Mouse (Mus musculus): ENCODE data around the gene Ptpn21. TPM values are rescaled to one million over a fixed set of nuclear protein-coding genes. Genes with fewer than 3 reads are reported as not detected.

Gene Ptpn21
- 6.1 and 7.6 TPM in 2 replicates for polyA plus RNA-seq (2015; fragmentation: Nextera tagmentation; extraction: Ambion mirVana)

- H3K4me3 ChIP-seq = peak within 1 kb of the TSS; percentile 79
- peak; percentile 68 for ATAC-seq (ENCODE audit: low FRiP score, low read depth)
- H3K27me3 ChIP-seq = peaks cover 8% of the 10 kb centered on the region
- H3K36me3 ChIP-seq = no peaks in the 10 kb centered on the region
- peak within 1 kb of the TSS; percentile 91 for H3K27ac ChIP-seq
- peaks cover 29% of the 10 kb centered on the region for H3K4me1 ChIP-seq
- WGBS = under 1% methylated on average over 75 of the region's 75 CpGs
- peak within 1 kb of the TSS; percentile 93 for H3K9ac ChIP-seq
- no peaks in the 10 kb centered on the region for H3K9me3 ChIP-seq
- peak within 1 kb of the TSS; percentile 80 for H3K4me2 ChIP-seq (replicated peaks)
Observed at GRCm38 (mm10) chr12:98736951-98737800, at the start of gene Ptpn21. Gene Ptpn21 (minus strand): TSS chr12:98737405.

- H3K27ac ChIP-seq = no peak overlapping the region
- no peaks in the 10 kb centered on the region for H3K27me3 ChIP-seq
- H3K9me3 ChIP-seq = no peaks in the 10 kb centered on the region
- WGBS = 100% methylated on average over 1 of the region's 1 CpGs
- no peaks in the 10 kb centered on the region for H3K4me1 ChIP-seq
- H3K36me3 ChIP-seq = peaks cover 78% of the 10 kb centered on the region
- H3K4me2 ChIP-seq (replicated peaks) = no peak overlapping the region
- no peak overlapping the region for H3K9ac ChIP-seq
- H3K4me3 ChIP-seq = no peak overlapping the region
- ATAC-seq (ENCODE audit: low FRiP score, low read depth) = no peak
Observed at GRCm38 (mm10) chr12:98784251-98784650, 47.0 kb upstream of the Ptpn21 start.

DNA sequence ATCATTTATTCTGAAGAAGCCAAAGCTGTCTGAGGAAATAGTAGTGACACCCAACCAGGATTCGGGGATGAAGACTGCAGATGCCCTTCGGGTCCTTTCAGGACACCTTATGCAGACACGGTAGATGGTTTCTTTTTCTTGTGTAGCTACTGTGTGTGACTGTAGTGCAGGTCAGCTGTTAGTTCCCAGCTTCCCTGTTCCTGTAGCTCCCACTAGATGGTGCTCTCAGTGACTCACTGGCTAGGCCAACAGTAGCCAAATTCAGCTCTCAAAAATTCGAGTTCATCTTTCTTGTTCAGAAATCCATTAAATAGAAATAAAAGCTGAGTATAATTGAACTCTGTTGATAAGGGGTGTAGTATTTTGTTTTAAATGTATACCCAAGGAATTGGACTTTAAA lies 41.9 kb upstream of the Ptpn21 start:
- Histone ChIP-seq H3K4me1 (no peaks in the 10 kb centered on the region), H3K9ac (no peak overlapping the region), H3K9me3 (no peaks in the 10 kb centered on the region), H3K27ac (no peak overlapping the region), H3K4me3 (no peak overlapping the region), H3K36me3 (peaks cover 86% of the 10 kb centered on the region), H3K27me3 (no peaks in the 10 kb centered on the region), H3K4me2 (replicated peaks) (no peak overlapping the region)
- 83% methylated on average over 4 of the region's 4 CpGs for WGBS
- ATAC-seq (ENCODE audit: low FRiP score, low read depth) = no peak

GRCm38 (mm10) chr12:98777509-98777908 lies 40.3 kb upstream of the Ptpn21 start:
- WGBS = 85% methylated on average over 3 of the region's 3 CpGs
- no peaks in the 10 kb centered on the region for H3K27me3 ChIP-seq
- H3K9ac ChIP-seq = no peak overlapping the region
- H3K9me3 ChIP-seq = no peaks in the 10 kb centered on the region
- no peak for ATAC-seq (ENCODE audit: low FRiP score, low read depth)
- H3K4me3 ChIP-seq = no peak overlapping the region
- peaks cover 87% of the 10 kb centered on the region for H3K36me3 ChIP-seq
- no peak overlapping the region for H3K27ac ChIP-seq
- no peaks in the 10 kb centered on the region for H3K4me1 ChIP-seq
- H3K4me2 ChIP-seq (replicated peaks) = no peak overlapping the region

- H3K9ac ChIP-seq = no peak overlapping the region
- ATAC-seq (ENCODE audit: low FRiP score, low read depth) = no peak
- peaks cover 91% of the 10 kb centered on the region for H3K36me3 ChIP-seq
- H3K27me3 ChIP-seq = no peaks in the 10 kb centered on the region
- no peaks in the 10 kb centered on the region for H3K9me3 ChIP-seq
- H3K27ac ChIP-seq = no peak overlapping the region
- H3K4me2 ChIP-seq (replicated peaks) = no peak overlapping the region
- no peaks in the 10 kb centered on the region for H3K4me1 ChIP-seq
- WGBS = 96% methylated on average over 2 of the region's 2 CpGs
- no peak overlapping the region for H3K4me3 ChIP-seq
Observed at GRCm38 (mm10) chr12:98766241-98766640, 29.0 kb upstream of the Ptpn21 start.

DNA sequence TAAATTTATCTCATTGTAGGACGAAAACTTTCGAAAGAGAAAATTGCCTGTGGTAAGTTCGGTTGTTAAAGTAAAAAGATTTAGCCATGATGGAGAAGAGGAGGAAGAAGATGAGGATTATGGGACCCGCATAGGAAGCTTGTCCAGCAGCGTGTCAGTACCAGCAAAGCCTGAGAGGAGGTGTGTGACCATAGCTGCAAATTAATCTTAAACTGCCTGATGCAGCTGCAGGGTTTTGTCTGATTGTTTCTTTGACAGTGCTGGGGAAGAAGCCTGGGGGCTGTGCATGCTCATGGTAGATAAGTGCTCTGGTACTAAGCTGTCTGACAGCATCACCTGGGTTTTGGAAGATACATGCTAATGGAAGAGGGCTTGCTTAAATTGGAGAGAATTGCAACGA lies 22.5 kb upstream of the Ptpn21 start:
- Histone ChIP-seq H3K27ac (no peak overlapping the region), H3K36me3 (peaks cover 83% of the 10 kb centered on the region), H3K4me3 (no peak overlapping the region), H3K4me1 (no peaks in the 10 kb centered on the region), H3K4me2 (replicated peaks) (no peak overlapping the region), H3K27me3 (no peaks in the 10 kb centered on the region), H3K9me3 (no peaks in the 10 kb centered on the region), H3K9ac (no peak overlapping the region)
- ATAC-seq (ENCODE audit: low FRiP score, low read depth) = no peak
- 95% methylated on average over 6 of the region's 6 CpGs for WGBS

GRCm38 (mm10) chr12:98757636-98758035 lies 20.4 kb upstream of the Ptpn21 start:
- H3K4me3 ChIP-seq = no peak overlapping the region
- H3K4me2 ChIP-seq (replicated peaks) = no peak overlapping the region
- peaks cover 81% of the 10 kb centered on the region for H3K36me3 ChIP-seq
- H3K9ac ChIP-seq = no peak overlapping the region
- H3K27ac ChIP-seq = no peak overlapping the region
- 90% methylated on average over 6 of the region's 6 CpGs for WGBS
- no peaks in the 10 kb centered on the region for H3K27me3 ChIP-seq
- H3K9me3 ChIP-seq = no peaks in the 10 kb centered on the region
- H3K4me1 ChIP-seq = no peaks in the 10 kb centered on the region
- ATAC-seq (ENCODE audit: low FRiP score, low read depth) = no peak

GRCm38 (mm10) chr12:98747380-98747753 lies 10.2 kb upstream of the Ptpn21 start:
- H3K27ac ChIP-seq = peak overlapping the region; percentile 87; the same call in 1 of the 2 replicates
- H3K9me3 ChIP-seq = no peaks in the 10 kb centered on the region
- no peaks in the 10 kb centered on the region for H3K27me3 ChIP-seq
- H3K4me1 ChIP-seq = peaks cover 29% of the 10 kb centered on the region
- 2% methylated on average over 13 of the region's 14 CpGs for WGBS
- peak; percentile 41; the same call in 1 of the 2 replicates for ATAC-seq (ENCODE audit: low FRiP score, low read depth)
- H3K4me3 ChIP-seq = peak overlapping the region; percentile 90
- peak overlapping the region; percentile 97 for H3K9ac ChIP-seq
- H3K36me3 ChIP-seq = 0 out of 2 replicates have a peak, but pooled peaks cover 7% of the 10 kb centered on the region
- H3K4me2 ChIP-seq (replicated peaks) = peak overlapping the region; percentile 75

DNA sequence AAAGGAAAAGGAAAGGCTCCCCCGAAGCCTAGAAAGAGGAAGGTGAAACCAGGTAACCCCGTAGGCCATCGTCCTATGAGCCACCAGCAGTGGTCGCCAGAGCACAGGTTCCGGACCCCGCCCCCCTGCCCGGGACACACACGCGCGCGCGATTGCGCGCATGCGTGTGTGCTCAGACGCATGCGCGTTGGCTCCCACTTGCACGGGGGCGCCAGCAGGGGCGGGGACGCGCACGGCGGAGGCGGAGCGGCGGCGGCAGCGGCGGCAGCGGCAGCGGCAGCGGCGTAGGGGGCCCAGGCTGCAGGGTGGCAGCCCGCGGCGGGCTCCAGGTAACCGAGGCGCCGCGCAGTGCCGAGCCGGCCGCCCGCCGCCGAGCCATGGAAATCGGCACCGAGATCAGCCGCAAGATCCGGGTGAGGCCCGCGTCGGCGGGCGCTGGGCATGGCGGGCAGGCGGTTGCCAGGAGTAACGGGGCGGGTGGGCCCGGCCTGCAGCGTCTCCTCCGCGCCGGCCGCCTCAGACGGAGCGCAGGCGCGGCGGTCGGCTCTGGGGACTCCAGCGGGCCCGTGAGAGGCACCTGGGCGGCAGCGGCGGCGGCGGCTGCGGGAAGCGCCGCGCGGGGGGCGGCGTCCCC lies 9.7 kb upstream of the Ptpn21 start, which contains the start of gene Zc3h14:
Gene Zc3h14, plus strand, starts transcription at position 219 of the 634 bp plus-strand sequence.
- no peaks in the 10 kb centered on the region for H3K9me3 ChIP-seq
- H3K36me3 ChIP-seq = 0 out of 2 replicates have a peak, but pooled peaks cover 7% of the 10 kb centered on the region
- peak within 1 kb of the TSS; percentile 97 for H3K9ac ChIP-seq
- peak within 1 kb of the TSS; percentile 90 for H3K4me3 ChIP-seq
- H3K4me2 ChIP-seq (replicated peaks) = peak within 1 kb of the TSS; percentile 75
- WGBS = under 1% methylated on average over 72 of the region's 87 CpGs
- peaks cover 29% of the 10 kb centered on the region for H3K4me1 ChIP-seq
- peak; percentile 91 for ATAC-seq (ENCODE audit: low FRiP score, low read depth)
- peak within 1 kb of the TSS; percentile 87 for H3K27ac ChIP-seq
- H3K27me3 ChIP-seq = no peaks in the 10 kb centered on the region

DNA sequence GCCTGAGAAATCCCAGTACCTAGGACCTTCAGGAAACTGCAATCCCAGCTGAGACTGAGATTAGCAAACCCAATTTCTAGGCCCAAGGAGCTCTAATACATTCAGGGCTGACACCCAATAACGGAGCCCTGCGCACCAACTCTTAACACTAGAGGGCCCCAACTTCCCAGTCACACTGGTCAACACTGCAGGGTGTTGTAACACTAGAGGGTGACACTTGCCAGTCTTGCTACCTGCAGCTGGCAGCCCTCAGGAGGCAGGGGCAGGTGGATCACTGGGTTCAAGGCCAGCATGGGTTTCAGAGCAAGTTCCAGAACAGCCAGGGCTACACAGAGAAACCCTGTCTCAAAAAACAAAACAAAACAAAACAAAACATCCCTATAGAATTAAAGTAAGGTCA lies 8.9 kb upstream of the Ptpn21 start:
- Histone ChIP-seq H3K4me1 (peaks cover 29% of the 10 kb centered on the region), H3K27me3 (no peaks in the 10 kb centered on the region), H3K4me3 (no peak overlapping the region), H3K36me3 (0 out of 2 replicates have a peak, but pooled peaks cover 7% of the 10 kb centered on the region), H3K27ac (no peak overlapping the region), H3K4me2 (replicated peaks) (no peak overlapping the region), H3K9ac (no peak overlapping the region), H3K9me3 (no peaks in the 10 kb centered on the region)
- 23% methylated on average over 2 of the region's 2 CpGs for WGBS
- peak; percentile 7; the same call in 1 of the 2 replicates for ATAC-seq (ENCODE audit: low FRiP score, low read depth)

GRCm38 (mm10) chr12:98745626-98746025 lies 8.4 kb upstream of the Ptpn21 start:
- 52% methylated on average over 4 of the region's 4 CpGs for WGBS
- H3K4me3 ChIP-seq = no peak overlapping the region
- no peaks in the 10 kb centered on the region for H3K27me3 ChIP-seq
- 0 out of 2 replicates have a peak, but pooled peaks cover 6% of the 10 kb centered on the region for H3K36me3 ChIP-seq
- H3K27ac ChIP-seq = no peak overlapping the region
- H3K4me2 ChIP-seq (replicated peaks) = no peak overlapping the region
- ATAC-seq (ENCODE audit: low FRiP score, low read depth) = no peak
- no peaks in the 10 kb centered on the region for H3K9me3 ChIP-seq
- H3K9ac ChIP-seq = no peak overlapping the region
- peaks cover 26% of the 10 kb centered on the region for H3K4me1 ChIP-seq

- ATAC-seq (ENCODE audit: low FRiP score, low read depth) = no peak
- no peak overlapping the region for H3K4me3 ChIP-seq
- peaks cover 11% of the 10 kb centered on the region for H3K4me1 ChIP-seq
- H3K27me3 ChIP-seq = peaks cover 6% of the 10 kb centered on the region
- no peaks in the 10 kb centered on the region for H3K36me3 ChIP-seq
- H3K9ac ChIP-seq = no peak overlapping the region
- no peak overlapping the region for H3K27ac ChIP-seq
- 67% methylated on average over 3 of the region's 3 CpGs for WGBS
- H3K9me3 ChIP-seq = no peaks in the 10 kb centered on the region
- H3K4me2 ChIP-seq (replicated peaks) = no peak overlapping the region
Observed at GRCm38 (mm10) chr12:98741011-98741501, 3.9 kb upstream of the Ptpn21 start.

Measured in limb, embryonic 13.5 days (tissue).